Mouse (Mus musculus) layer of hippocampus, adult 18-20 months (tissue): ENCODE measurements around the gene Men1. TPM values are rescaled to one million over a fixed set of nuclear protein-coding genes. Genes with fewer than 3 reads are reported as not detected.

ENCODE experiments used
- DNase-seq, 2 experiments: peaks; one replicate each; pipeline ENCODE4 v3.0.0; 2022; ENCODE audit warnings: low spot score in 2 of 2
- microRNA-seq, 2 experiments: library from miRNA; unstranded; fragments of <30 nt; microRNA quantifications; one replicate each; pipeline ENCODE4 v1.2.0; 2021
- total RNA-seq, 2 experiments: library from RNA; stranded (reverse); gene quantifications; 2 replicates each; pipeline ENCODE4 v1.2.3; 2021

Men1 gene
- total RNA-seq, 2 experiments from 2014 or later = 63.0 to 71.3 TPM

- DNase-seq = no peak
These were observed 51.5 kb downstream of the Men1 start for GRCm38 (mm10) chr19:6386234-6386633.

- no peak for DNase-seq
These were observed 53.2 kb downstream of the Men1 start for GRCm38 (mm10) chr19:6388006-6388405.

- DNase-seq = no peak
These were observed 55.0 kb downstream of the Men1 start for GRCm38 (mm10) chr19:6389803-6390202.

GRCm38 (mm10) chr19:6390251-6390650, 55.5 kb downstream of the Men1 start:
- no peak for DNase-seq

Small RNA genes lying within 50 kb of the gene (microRNA-seq; reads per million reads assigned to microRNA genes)
- 1.2 to 4.3 reads per million in 2 experiments for gene Mir6989

Other genes with a start within 250 kb of the Men1 start
- not detected for gene Cdca5, start 250.0 kb upstream of the Men1 start, total RNA-seq
- not detected for gene AC131692.1, start 240.6 kb upstream of the Men1 start, total RNA-seq
- gene Naaladl1, start 229.2 kb upstream of the Men1 start, total RNA-seq = under 1 TPM in 1 of 2 experiments, not detected in 1; 0.12 TPM
- gene Sac3d1, start 216.3 kb upstream of the Men1 start, total RNA-seq = 10 to 100 TPM; 15.5 to 15.6 TPM
- gene Snx15, start 206.7 kb upstream of the Men1 start, total RNA-seq = 10 to 100 TPM; 37.6 to 45.1 TPM
- under 1 TPM; 0.59 to 0.89 TPM for gene Batf2, start 194.0 kb upstream of the Men1 start, total RNA-seq
- 10 to 100 TPM; 83.2 to 84.8 TPM for gene Arl2, start 193.4 kb upstream of the Men1 start, total RNA-seq
- not detected for gene Majin, start 150.6 kb upstream of the Men1 start, total RNA-seq
- not detected for gene Gpha2, start 108.6 kb upstream of the Men1 start, total RNA-seq
- gene Ppp2r5b, start 99.1 kb upstream of the Men1 start, total RNA-seq = 100 to 1,000 TPM; 133 TPM
- 10 to 100 TPM; 34.0 to 34.2 TPM for gene Atg2a, start 93.3 kb upstream of the Men1 start, total RNA-seq
- gene Ehd1, start 58.3 kb upstream of the Men1 start, total RNA-seq = 10 to 100 TPM; 86.6 to 88.0 TPM
- 1 to 10 TPM; 4.8 to 5.6 TPM for gene Cdc42bpg, start 28.5 kb upstream of the Men1 start, total RNA-seq
- gene Map4k2, start 6.2 kb downstream of the Men1 start, total RNA-seq = 10 to 100 TPM; 82.2 to 89.6 TPM
- 100 to 1,000 TPM; 196 to 207 TPM for gene Sf1, start 28.7 kb downstream of the Men1 start, total RNA-seq
- 10 to 100 TPM; 26.4 to 27.2 TPM for gene Pygm, start 49.4 kb downstream of the Men1 start, total RNA-seq
- 10 to 100 TPM; 29.4 to 32.4 TPM for gene Rasgrp2, start 64.4 kb downstream of the Men1 start, total RNA-seq
- 100 to 1,000 TPM; 415 to 436 TPM for gene Nrxn2, start 83.8 kb downstream of the Men1 start, total RNA-seq
- under 1 TPM; 0.28 to 0.72 TPM for gene Slc22a12, start 208.1 kb downstream of the Men1 start, total RNA-seq